Mouse (Mus musculus) liver, embryonic 11.5 days (tissue): ENCODE measurements around the gene Nfs1. TPM values are rescaled to one million over a fixed set of nuclear protein-coding genes. Genes with fewer than 3 reads are reported as not detected.
A peak's percentile ranks its signal among the peaks of the same experiment; 100 is the strongest.

Source experiments
- ATAC-seq: fragments of 200-750 bp; cut with Nextera tagmentation; replicated peaks from 2 replicates; pipeline ENCODE4 v1.8.0; 2017; ENCODE audit warnings: moderate number of reproducible peaks, mild to moderate bottlenecking, moderate TSS enrichment, moderate library complexity; ENCODE audit not compliant: low FRiP score
- DNase-seq: peaks from one replicate; pipeline ENCODE4 v3.0.0-alpha.2; 2017; ENCODE audit warnings: low spot score
- H3K27ac ChIP-seq: fragments of 300-500 bp; sonication (generic); 2 replicates; pipeline ENCODE4 v1.5.1; 2014; ENCODE audit warnings: mild to moderate bottlenecking, low read depth, low read length, control low read depth
- H3K27me3 ChIP-seq: fragments of 300-500 bp; sonication (generic); replicated peaks from 2 replicates; pipeline ENCODE4 v1.6.1; 2014; ENCODE audit warnings: low read length, mixed read lengths; ENCODE audit not compliant: control insufficient read depth, insufficient read depth
- H3K36me3 ChIP-seq: fragments of 300-500 bp; sonication (generic); 2 replicates; pipeline ENCODE4 v1.6.1; 2014; ENCODE audit warnings: mild to moderate bottlenecking, low read length, moderate library complexity, mixed read lengths; ENCODE audit not compliant: control insufficient read depth, insufficient read depth
- H3K4me1 ChIP-seq: fragments of 300-500 bp; sonication (generic); replicated peaks from 2 replicates; pipeline ENCODE4 v1.6.1; 2014; ENCODE audit warnings: low read length, mixed read lengths; ENCODE audit not compliant: control insufficient read depth, insufficient read depth
- H3K4me2 ChIP-seq: fragments of 300-500 bp; sonication (generic); 2 replicates; pipeline ENCODE4 v1.6.1; 2014; ENCODE audit warnings: mild to moderate bottlenecking, control low read depth, moderate library complexity
- H3K4me3 ChIP-seq: fragments of 300-500 bp; sonication (generic); 2 replicates; pipeline ENCODE4 v1.5.1; 2014; ENCODE audit warnings: low read depth, low read length, control low read depth
- H3K9ac ChIP-seq: fragments of 300-500 bp; sonication (generic); 2 replicates; pipeline ENCODE4 v1.6.1; 2014; ENCODE audit warnings: low read depth, low read length, control low read depth
- H3K9me3 ChIP-seq: fragments of 300-500 bp; sonication (generic); 2 replicates; pipeline ENCODE4 v1.6.1; 2016; ENCODE audit warnings: low read length, inconsistent platforms, mixed read lengths; ENCODE audit not compliant: control insufficient read depth
- WGBS: fragments of 180-500 bp; shearing (Covaris S2); extraction: QIAGEN DNeasy Blood & Tissue Kit; methylation state at CpG from one replicate; pipeline ENCODE4 v1.1.7; 2014; 5-methylcytosine and 5-hydroxymethylcytosine counted together
- polyA plus RNA-seq: library from polyadenylated mRNA; unstranded; fragments of >200 nt; fragmentation: Nextera tagmentation; extraction: Ambion mirVana; gene quantifications from 2 replicates; pipeline ENCODE4 v1.2.1, GENCODE M21; 2014

The Nfs1 gene
- polyA plus RNA-seq, 1 experiment from 2014 or later = 87.5 TPM

GRCm38 (mm10) chr2:156151538-156151937 is 7.6 kb upstream of the Nfs1 start:
- ATAC-seq = no peak
- H3K27ac ChIP-seq = no peak overlapping the region
- H3K4me1 ChIP-seq = no peaks in the 10 kb centered on the region
- H3K36me3 ChIP-seq = peaks cover 33% of the 10 kb centered on the region
- no peak overlapping the region for H3K9ac ChIP-seq
- no peak overlapping the region for H3K4me3 ChIP-seq
- no peaks in the 10 kb centered on the region for H3K27me3 ChIP-seq
- no peak for DNase-seq
- H3K4me2 ChIP-seq = no peak overlapping the region
- H3K9me3 ChIP-seq = no peaks in the 10 kb centered on the region

- Histone ChIP-seq H3K36me3 (peaks cover 26% of the 10 kb centered on the region), H3K4me2 (no peak overlapping the region), H3K9me3 (no peaks in the 10 kb centered on the region), H3K4me1 (peaks cover 8% of the 10 kb centered on the region; the same call in 1 of the 2 replicates), H3K9ac (no peak overlapping the region), H3K27ac (no peak overlapping the region), H3K27me3 (no peaks in the 10 kb centered on the region), H3K4me3 (no peak overlapping the region)
- DNase-seq (no peak), ATAC-seq (no peak)
- 85% methylated on average over 3 of the region's 3 CpGs for WGBS
Observed at GRCm38 (mm10) chr2:156147316-156147915, 3.4 kb upstream of the Nfs1 start.

- WGBS = 66% methylated on average over 5 of the region's 5 CpGs
- H3K4me3 ChIP-seq = no peak overlapping the region
- H3K27ac ChIP-seq = no peak overlapping the region
- no peaks in the 10 kb centered on the region for H3K27me3 ChIP-seq
- no peaks in the 10 kb centered on the region for H3K9me3 ChIP-seq
- no peak overlapping the region for H3K4me2 ChIP-seq
- DNase-seq (no peak), ATAC-seq (no peak)
- H3K36me3 ChIP-seq = peaks cover 30% of the 10 kb centered on the region
- H3K4me1 ChIP-seq = peaks cover 8% of the 10 kb centered on the region; the same call in 1 of the 2 replicates
- no peak overlapping the region for H3K9ac ChIP-seq
Observed at GRCm38 (mm10) chr2:156146272-156146989, 2.4 kb upstream of the Nfs1 start.

- Histone ChIP-seq H3K4me2 (peak overlapping the region; percentile 79), H3K27ac (no peak overlapping the region), H3K9me3 (no peaks in the 10 kb centered on the region), H3K27me3 (no peaks in the 10 kb centered on the region), H3K9ac (no peak overlapping the region), H3K4me3 (peak overlapping the region; percentile 89), H3K4me1 (peaks cover 8% of the 10 kb centered on the region; the same call in 1 of the 2 replicates), H3K36me3 (peaks cover 27% of the 10 kb centered on the region)
- DNase-seq = no peak
- no peak for ATAC-seq
- WGBS = 58% methylated on average over 11 of the region's 11 CpGs
Observed at GRCm38 (mm10) chr2:156145486-156146130, 1.6 kb upstream of the Nfs1 start.

GRCm38 (mm10) chr2:156143367-156143766 is 619 bp downstream of the Nfs1 start:
- peak overlapping the region; percentile 79 for H3K4me2 ChIP-seq
- 3% methylated on average over 16 of the region's 16 CpGs for WGBS
- H3K36me3 ChIP-seq = peaks cover 22% of the 10 kb centered on the region
- H3K4me3 ChIP-seq = peak overlapping the region; percentile 89
- ATAC-seq (no peak), DNase-seq (peak; percentile 51)
- peaks cover 8% of the 10 kb centered on the region; the same call in 1 of the 2 replicates for H3K4me1 ChIP-seq
- H3K27me3 ChIP-seq = no peaks in the 10 kb centered on the region
- H3K9ac ChIP-seq = peak overlapping the region; percentile 97
- no peaks in the 10 kb centered on the region for H3K9me3 ChIP-seq
- peak overlapping the region; percentile 98 for H3K27ac ChIP-seq

GRCm38 (mm10) chr2:156142820-156143219 is 1.2 kb downstream of the Nfs1 start:
- Histone ChIP-seq H3K4me2 (peak overlapping the region; percentile 79), H3K4me3 (peak overlapping the region; percentile 89), H3K9me3 (no peaks in the 10 kb centered on the region), H3K9ac (peak overlapping the region; percentile 97), H3K27ac (no peak overlapping the region), H3K36me3 (peaks cover 18% of the 10 kb centered on the region), H3K27me3 (no peaks in the 10 kb centered on the region), H3K4me1 (peaks cover 8% of the 10 kb centered on the region; the same call in 1 of the 2 replicates)
- ATAC-seq (no peak), DNase-seq (no peak)
- 86% methylated on average over 2 of the region's 2 CpGs for WGBS

GRCm38 (mm10) chr2:156135695-156136094 is 8.3 kb downstream of the Nfs1 start:
- H3K4me3 ChIP-seq = no peak overlapping the region
- no peaks in the 10 kb centered on the region for H3K4me1 ChIP-seq
- H3K9ac ChIP-seq = no peak overlapping the region
- H3K27ac ChIP-seq = no peak overlapping the region
- DNase-seq (no peak), ATAC-seq (no peak)
- H3K9me3 ChIP-seq = no peaks in the 10 kb centered on the region
- 84% methylated on average over 6 of the region's 6 CpGs for WGBS
- H3K4me2 ChIP-seq = no peak overlapping the region
- no peaks in the 10 kb centered on the region for H3K27me3 ChIP-seq
- H3K36me3 ChIP-seq = peaks cover 13% of the 10 kb centered on the region

GRCm38 (mm10) chr2:156134161-156134560 is 9.8 kb downstream of the Nfs1 start:
- 83% methylated on average over 5 of the region's 5 CpGs for WGBS
- Histone ChIP-seq H3K9me3 (no peaks in the 10 kb centered on the region), H3K4me1 (no peaks in the 10 kb centered on the region), H3K36me3 (peaks cover 9% of the 10 kb centered on the region), H3K4me3 (no peak overlapping the region), H3K4me2 (no peak overlapping the region), H3K9ac (no peak overlapping the region), H3K27me3 (no peaks in the 10 kb centered on the region), H3K27ac (no peak overlapping the region)
- DNase-seq = no peak
- ATAC-seq = no peak
